Mouse (Mus musculus): ENCODE measurements around the gene Ddost. TPM values are rescaled to one million over a fixed set of nuclear protein-coding genes. Genes with fewer than 3 reads are reported as not detected.
A peak's percentile ranks its signal among the peaks of the same experiment; 100 is the strongest.

The Ddost gene
- polyA plus RNA-seq, 1 experiment from 2014 or later: 196 TPM

- DNase-seq (ENCODE audit: low spot score): no peak
These were observed 31.1 kb downstream of the Ddost start for GRCm38 (mm10) chr4:138335648-138336047.

- DNase-seq (ENCODE audit: low spot score): no peak
These were observed 32.3 kb downstream of the Ddost start for GRCm38 (mm10) chr4:138336876-138337275.

GRCm38 (mm10) chr4:138337341-138337740 lies 32.8 kb downstream of the Ddost start:
- no peak for DNase-seq (ENCODE audit: low spot score)

GRCm38 (mm10) chr4:138339963-138340362 lies 35.4 kb downstream of the Ddost start:
- peak; percentile 39 for DNase-seq (ENCODE audit: low spot score)

GRCm38 (mm10) chr4:138341393-138341792 lies 36.9 kb downstream of the Ddost start:
- DNase-seq (ENCODE audit: low spot score): no peak

- no peak for DNase-seq (ENCODE audit: low spot score)
These were observed 37.5 kb downstream of the Ddost start for GRCm38 (mm10) chr4:138342048-138342447.

GRCm38 (mm10) chr4:138342778-138343177 lies 38.2 kb downstream of the Ddost start:
- DNase-seq (ENCODE audit: low spot score): no peak

GRCm38 (mm10) chr4:138343341-138343837 lies 38.9 kb downstream of the Ddost start:
- DNase-seq (ENCODE audit: low spot score): no peak

- no peak for DNase-seq (ENCODE audit: low spot score)
These were observed 40.5 kb downstream of the Ddost start for GRCm38 (mm10) chr4:138344891-138345545.

- DNase-seq (ENCODE audit: low spot score): no peak
These were observed 42.8 kb downstream of the Ddost start for GRCm38 (mm10) chr4:138347280-138347679.

- DNase-seq (ENCODE audit: low spot score): no peak
These were observed 44.2 kb downstream of the Ddost start for GRCm38 (mm10) chr4:138348716-138349115.

GRCm38 (mm10) chr4:138351821-138352220 lies 47.3 kb downstream of the Ddost start:
- DNase-seq (ENCODE audit: low spot score): no peak

GRCm38 (mm10) chr4:138352692-138353091 lies 48.2 kb downstream of the Ddost start:
- DNase-seq (ENCODE audit: low spot score): no peak

GRCm38 (mm10) chr4:138353438-138354171 lies 49.1 kb downstream of the Ddost start:
- no peak for DNase-seq (ENCODE audit: low spot score)

GRCm38 (mm10) chr4:138355496-138355895 lies 51.0 kb downstream of the Ddost start:
- no peak for DNase-seq (ENCODE audit: low spot score)

GRCm38 (mm10) chr4:138356141-138356540 lies 51.6 kb downstream of the Ddost start:
- DNase-seq (ENCODE audit: low spot score): no peak

GRCm38 (mm10) chr4:138356551-138356950 lies 52.0 kb downstream of the Ddost start:
- DNase-seq (ENCODE audit: low spot score): no peak

GRCm38 (mm10) chr4:138358176-138358575 lies 53.6 kb downstream of the Ddost start:
- no peak for DNase-seq (ENCODE audit: low spot score)

- no peak for DNase-seq (ENCODE audit: low spot score)
These were observed 56.9 kb downstream of the Ddost start for GRCm38 (mm10) chr4:138361370-138361821.
